Mouse (Mus musculus) layer of hippocampus, postnatal 10 days (tissue): ENCODE measurements around the gene Vps35l. TPM values are rescaled to one million over a fixed set of nuclear protein-coding genes. Genes with fewer than 3 reads are reported as not detected.
A peak's percentile ranks its signal among the peaks of the same experiment; 100 is the strongest.

ENCODE experiments used
- DNase-seq, 2 experiments: peaks; one replicate each; pipeline ENCODE4 v3.0.0; 2021; ENCODE audit warnings: low spot score in 2 of 2
- total RNA-seq, 2 experiments: library from RNA; stranded (reverse); gene quantifications; 2 replicates each; pipeline ENCODE4 v1.2.3; 2021

The Vps35l gene
- total RNA-seq, 2 experiments from 2014 or later: 71.1 to 77.8 TPM

DNA sequence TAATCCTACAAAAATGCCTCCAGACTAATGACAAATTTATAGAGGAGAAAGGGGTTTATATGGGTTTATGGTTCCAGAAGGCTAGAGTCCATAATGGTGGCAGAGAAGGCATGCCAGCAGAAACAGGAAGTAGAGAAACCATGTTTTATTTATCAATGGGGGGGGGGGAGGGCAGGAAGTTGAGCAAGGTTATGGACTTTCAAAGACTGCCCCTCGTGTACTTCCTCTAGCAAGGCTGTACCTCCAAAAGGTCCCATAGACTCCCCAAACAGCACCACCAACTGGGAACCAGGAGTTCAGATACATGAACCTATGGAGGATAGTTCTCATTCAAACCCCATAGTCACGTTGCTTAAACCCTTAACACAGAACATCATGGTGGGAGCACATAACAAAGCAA, 125.3 kb downstream of the Vps35l start:
- DNase-seq: no peak

DNA sequence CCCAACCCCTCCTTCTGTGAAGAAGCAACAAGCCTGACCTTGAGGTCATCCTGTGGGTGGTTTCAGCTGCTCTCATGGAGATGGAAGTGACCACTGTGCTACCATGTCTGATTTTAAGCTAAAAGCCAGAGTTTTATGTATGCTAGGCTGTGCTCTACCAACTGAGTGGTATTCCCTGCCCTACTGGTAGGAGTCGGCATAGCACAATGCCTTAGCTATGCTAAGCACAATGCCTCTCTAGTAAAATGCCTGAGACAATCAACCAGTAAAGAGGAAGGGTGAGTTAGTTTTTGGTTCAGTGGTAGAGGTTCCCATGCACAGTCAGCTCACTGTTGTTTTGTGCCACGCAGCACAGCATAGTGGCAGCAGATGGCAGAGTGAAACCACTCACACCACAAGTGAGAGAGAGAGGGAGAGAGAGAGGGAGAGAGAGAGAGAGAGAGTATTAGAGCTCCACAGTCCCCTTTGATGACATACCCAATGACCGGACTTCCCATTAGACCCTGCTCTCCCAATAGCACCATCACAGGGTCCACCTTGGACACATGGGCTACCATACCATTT, 139.5 kb downstream of the Vps35l start:
- DNase-seq: no peak

DNA sequence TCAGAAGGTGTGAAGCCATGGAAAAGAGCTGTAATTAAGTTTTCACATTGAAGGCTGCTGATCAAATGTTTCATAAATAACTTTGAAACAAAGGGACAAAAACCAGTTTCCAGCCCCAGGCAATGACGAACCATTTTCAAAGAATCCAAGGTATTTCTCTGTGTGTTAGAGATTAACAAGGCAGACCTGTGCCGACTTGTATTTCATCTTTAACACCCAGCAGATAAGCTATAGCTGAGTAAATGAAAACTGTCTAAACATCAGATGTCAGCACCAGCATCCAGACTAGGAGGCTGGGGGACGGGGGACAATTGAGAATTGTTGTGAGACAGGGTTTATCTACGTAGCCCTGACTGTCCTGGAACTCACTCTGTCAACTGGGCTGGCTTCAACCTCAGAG, 143.9 kb downstream of the Vps35l start:
- DNase-seq: no peak

DNA sequence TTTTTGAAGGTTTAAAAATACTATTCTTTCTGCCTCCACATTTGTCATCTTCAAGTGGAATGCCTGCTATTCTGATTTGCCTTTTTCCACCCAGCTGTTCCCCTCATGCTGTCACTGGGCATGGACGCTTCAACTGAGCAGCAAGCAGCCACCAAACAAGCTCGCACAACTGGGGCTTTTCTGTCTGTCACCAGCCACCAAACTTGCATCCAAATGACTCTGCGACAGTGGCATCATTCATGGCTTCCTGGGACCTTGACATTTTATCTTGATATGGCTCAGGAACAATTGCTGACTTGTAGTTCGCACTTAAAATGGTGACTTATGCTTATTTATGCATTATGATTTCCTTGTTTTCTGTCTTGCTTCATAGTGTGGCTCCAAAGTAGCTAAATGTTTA, 144.9 kb downstream of the Vps35l start:
- DNase-seq: no peak

DNA sequence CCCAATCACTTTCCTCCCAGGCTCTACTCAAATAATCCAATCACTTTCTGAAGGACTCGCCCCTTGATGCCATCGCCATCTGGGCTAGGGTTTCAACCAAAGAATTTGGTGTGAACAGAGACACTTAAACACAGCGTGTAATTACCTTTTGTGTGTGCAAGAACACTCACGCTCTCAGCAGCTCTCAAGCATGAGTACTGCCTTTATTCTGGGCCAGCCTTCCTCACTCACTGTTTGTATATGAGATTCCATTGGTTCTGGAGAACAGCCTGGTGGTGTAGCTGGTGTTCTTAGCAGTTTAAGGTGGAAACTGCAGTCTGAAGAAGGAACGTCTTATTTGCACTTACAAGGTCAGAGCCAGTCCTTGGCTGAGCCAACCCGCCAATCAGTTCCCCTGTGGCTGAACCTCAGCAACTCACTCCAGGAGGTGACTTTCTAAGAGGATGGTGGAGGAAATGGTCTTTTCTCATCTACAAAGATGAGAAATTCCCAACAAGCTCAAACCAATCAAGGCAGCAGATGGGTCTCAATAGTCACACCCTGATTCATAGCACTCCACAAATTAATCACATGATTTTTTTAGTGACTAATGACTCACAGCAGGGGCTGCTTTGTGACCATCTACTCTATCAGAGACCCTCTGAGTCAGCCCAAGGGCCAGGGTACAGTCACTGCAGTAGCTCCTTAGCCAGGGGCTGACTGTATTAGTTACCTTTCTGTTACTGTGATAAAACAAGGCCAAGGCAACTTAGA, 147.5 kb downstream of the Vps35l start:
- DNase-seq: no peak

DNA sequence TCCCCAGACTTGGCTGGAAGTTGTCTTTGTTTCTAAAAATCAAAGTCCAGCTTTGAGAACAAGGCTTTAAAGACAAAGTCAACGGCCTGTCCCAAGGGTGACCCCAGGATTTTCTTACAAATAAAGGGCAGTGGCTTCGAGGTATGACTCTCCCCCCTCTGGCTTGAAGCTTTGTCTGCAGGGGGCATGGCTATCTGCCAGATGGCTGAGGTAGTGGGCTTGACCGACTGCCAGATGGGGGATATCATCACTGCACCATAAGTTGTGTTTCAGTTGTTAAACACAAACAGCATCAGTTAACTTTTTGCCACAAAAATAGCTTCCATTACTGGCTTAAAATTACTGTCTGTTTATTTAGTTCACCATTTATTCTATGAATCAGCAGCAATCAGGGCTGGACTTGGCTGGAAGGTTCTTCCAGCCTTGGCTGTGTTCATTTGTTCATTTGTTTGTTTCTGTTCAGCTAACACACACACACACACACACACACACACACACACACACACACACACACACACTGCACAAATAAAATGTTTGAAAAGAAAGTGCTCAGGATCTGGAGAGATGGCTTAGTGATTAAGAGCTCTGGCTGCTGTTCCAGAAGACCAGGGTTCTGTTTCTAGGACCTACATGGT, 149.1 kb downstream of the Vps35l start:
- peak; percentile 32 to 34 for DNase-seq

Other genes starting within 250 kb of the Vps35l start
- 1 to 10 TPM; 4.0 TPM for gene Itpripl2, start 248.3 kb upstream of the Vps35l start, total RNA-seq
- 10 to 100 TPM; 37.3 to 39.2 TPM for gene Coq7, start 206.9 kb upstream of the Vps35l start, total RNA-seq
- gene Tmc7, start 155.5 kb upstream of the Vps35l start, total RNA-seq: 10 to 100 TPM; 18.6 to 19.4 TPM
- under 1 TPM; 0.29 to 0.32 TPM for gene Tmc5, start 142.9 kb upstream of the Vps35l start, total RNA-seq
- gene Gde1, start 34.4 kb upstream of the Vps35l start, total RNA-seq: 100 to 1,000 TPM; 201 to 207 TPM
- 10 to 100 TPM; 31.5 to 34.1 TPM for gene Ccp110, start 27.7 kb upstream of the Vps35l start, total RNA-seq
- gene Iqck, start 115.5 kb downstream of the Vps35l start, total RNA-seq: 1 to 10 TPM; 3.3 to 4.5 TPM
- 10 to 100 TPM; 36.3 to 36.5 TPM for gene Knop1, start 116.0 kb downstream of the Vps35l start, total RNA-seq